In the genomic region with DNA sequence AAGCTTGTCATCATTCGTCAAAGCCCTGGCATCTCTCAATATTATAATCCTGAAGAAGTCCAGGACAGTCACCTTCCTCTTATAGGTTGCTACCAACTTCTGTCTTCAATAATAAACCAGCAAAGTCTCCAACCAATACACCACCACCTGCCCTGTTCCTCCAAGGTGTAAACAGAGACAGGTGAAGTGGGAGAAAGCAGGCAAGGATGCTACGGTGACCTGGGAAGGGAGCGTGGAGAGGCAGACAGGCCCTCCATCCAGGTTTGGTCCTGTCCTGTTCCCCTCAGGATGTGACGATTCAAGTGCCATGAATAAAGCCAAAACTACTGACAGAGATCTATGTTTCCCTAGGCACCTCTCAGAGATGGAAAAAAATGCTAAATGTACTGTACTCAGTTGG, we compare ENCODE assay signal across 20 mouse cellular contexts. TPM values are rescaled to one million over a fixed set of nuclear protein-coding genes. Genes with fewer than 3 reads are reported as not detected.
DNase-seq lines count a peak whose midpoint lies in the region; ATAC-seq lines count a peak whose summit lies in the region.
"Had no signal": no experiment of that assay in that cellular context is flagged by ENCODE, and none has a peak within 500 bp of the region (broad histone marks: within the 10 kb centered on the region; RNA-seq: fewer than 3 reads in every experiment).

No protein-coding gene starts in this region.

- DNase-seq in heart, embryonic 10.5 days (ENCODE audit: low spot score): peak; percentile 66
- DNase-seq in heart, postnatal 36 days: no peak
- peak; percentile 69 for DNase-seq in midbrain, embryonic 11.5 days (ENCODE audit: low spot score, missing footprints)
- DNase-seq in midbrain, embryonic 14.5 days: no peak
- DNase-seq: adrenal gland, adult 2 months; adrenal gland, adult 8-10 months; adrenal gland, postnatal 10 days; adrenal gland, postnatal 14 days; adrenal gland, postnatal 25 days; adrenal gland, postnatal 36 days; B cell, adult 2 months; cerebellum, adult 11 months; cerebellum, adult 11-12 months; cerebellum, adult 18-20 months had no signal

- 90% methylated on average over 4 of the region's 4 CpGs for WGBS in heart, embryonic 10.5 days
- WGBS in midbrain, embryonic 11.5 days: 93% methylated on average over 4 of the region's 4 CpGs
- WGBS in midbrain, embryonic 14.5 days: 90% methylated on average over 4 of the region's 4 CpGs

- no peak overlapping the region for H3K27ac ChIP-seq in heart, embryonic 10.5 days
- no peak overlapping the region for H3K27ac ChIP-seq in midbrain, embryonic 11.5 days (ENCODE audit: low read depth, low read length)
- H3K27ac ChIP-seq in midbrain, embryonic 14.5 days (replicated peaks; ENCODE audit: low read depth, low read length): no peak overlapping the region

- H3K27me3 ChIP-seq in heart, embryonic 10.5 days (ENCODE audit: insufficient read depth, poor library complexity, severe bottlenecking): no peaks in the 10 kb centered on the region
- H3K27me3 ChIP-seq in midbrain, embryonic 11.5 days (ENCODE audit: control insufficient read depth, insufficient read depth, low read length): no peaks in the 10 kb centered on the region
- no peaks in the 10 kb centered on the region for H3K27me3 ChIP-seq in midbrain, embryonic 14.5 days (ENCODE audit: control insufficient read depth, insufficient read depth, low read length)

- H3K4me2 ChIP-seq in midbrain, embryonic 11.5 days: no peak overlapping the region
- no peak overlapping the region for H3K4me2 ChIP-seq in midbrain, embryonic 14.5 days (ENCODE audit: low read length)

- no peaks in the 10 kb centered on the region for H3K36me3 ChIP-seq in heart, embryonic 10.5 days
- no peaks in the 10 kb centered on the region for H3K36me3 ChIP-seq in midbrain, embryonic 11.5 days (ENCODE audit: control insufficient read depth, insufficient read depth, low read length)
- H3K36me3 ChIP-seq in midbrain, embryonic 14.5 days (ENCODE audit: control insufficient read depth, insufficient read depth, low read length): no peaks in the 10 kb centered on the region
- H3K36me3 ChIP-seq: G1E had no signal

- no peaks in the 10 kb centered on the region for H3K9me3 ChIP-seq in heart, embryonic 10.5 days
- no peaks in the 10 kb centered on the region for H3K9me3 ChIP-seq in midbrain, embryonic 11.5 days (ENCODE audit: control insufficient read depth, low read length)
- H3K9me3 ChIP-seq in midbrain, embryonic 14.5 days (ENCODE audit: control insufficient read depth, low read length): no peaks in the 10 kb centered on the region
- H3K9me3 ChIP-seq: G1E had no signal

- no peak overlapping the region for H3K4me3 ChIP-seq in heart, embryonic 10.5 days
- no peak overlapping the region for H3K4me3 ChIP-seq in midbrain, embryonic 11.5 days (ENCODE audit: low read depth, low read length)
- H3K4me3 ChIP-seq in midbrain, embryonic 14.5 days (replicated peaks; ENCODE audit: low read depth, low read length): no peak overlapping the region

- intact Hi-C loops in heart, postnatal 36 days (cut with DNase I): no loop called here

- ATAC-seq in midbrain, embryonic 11.5 days (ENCODE audit: low FRiP score): no peak
- no peak for ATAC-seq in midbrain, embryonic 14.5 days (ENCODE audit: low FRiP score, low TSS enrichment)
- ATAC-seq: activated CD4-positive, CD25-positive, alpha-beta regulatory T cell, adult 4 months; CD4-positive, CD25-positive, alpha-beta regulatory T cell, adult 4 months; Patski had no signal

- no peaks in the 10 kb centered on the region for H3K4me1 ChIP-seq in heart, embryonic 10.5 days
- H3K4me1 ChIP-seq in midbrain, embryonic 11.5 days (ENCODE audit: control insufficient read depth, insufficient read depth, low read length): no peaks in the 10 kb centered on the region
- H3K4me1 ChIP-seq in midbrain, embryonic 14.5 days (ENCODE audit: control insufficient read depth, insufficient read depth, low read length): no peaks in the 10 kb centered on the region

- no peak overlapping the region for H3K9ac ChIP-seq in midbrain, embryonic 11.5 days (ENCODE audit: low read length)
- H3K9ac ChIP-seq in midbrain, embryonic 14.5 days (replicated peaks; ENCODE audit: low read length): no peak overlapping the region

RNA-seq across cellular contexts. Expression of gene Lrrn2, which starts 48.1 kb away (rescaled TPM):
- 5.1 and 6.3 TPM in 2 replicates for polyA plus RNA-seq in heart, embryonic 10.5 days (2016; fragmentation: Nextera tagmentation; extraction: Ambion mirVana)
- 1 to 10 TPM; 2.4 to 2.8 TPM for total RNA-seq in heart, postnatal 36 days (2021)
- polyA plus RNA-seq in midbrain, embryonic 11.5 days (2014; fragmentation: Nextera tagmentation; extraction: Ambion mirVana): 8.0 and 9.4 TPM in 2 replicates
- polyA plus RNA-seq in midbrain, embryonic 14.5 days (2014; fragmentation: Nextera tagmentation; extraction: Ambion mirVana): 36.5 and 37.0 TPM in 2 replicates
- total RNA-seq: CH12.LX, MEL had no signal
- polyA plus RNA-seq: activated CD4-positive, CD25-positive, alpha-beta regulatory T cell, adult 4 months; CD4-positive, CD25-positive, alpha-beta regulatory T cell, adult 4 months; G1E; Patski had no signal

Comparison
In these comparisons a context has a peak if more than half of its experiments do, and no peak if none do; other contexts are left out.
1. DNase-seq: peak in heart, embryonic 10.5 days (single experiment) and midbrain, embryonic 11.5 days (single experiment); none in heart, postnatal 36 days (0 of 2) and midbrain, embryonic 14.5 days (single experiment).